Mouse (Mus musculus) stomach, postnatal 0 days (tissue): ENCODE measurements around the gene Slc6a19. TPM values are rescaled to one million over a fixed set of nuclear protein-coding genes. Genes with fewer than 3 reads are reported as not detected.

Experiments
- ATAC-seq: fragments of 200-750 bp; cut with Nextera tagmentation; 2 replicates; pipeline ENCODE4 v1.8.0; 2017; ENCODE audit not compliant: low FRiP score, low TSS enrichment
- DNase-seq: peaks from one replicate; pipeline ENCODE4 v3.0.0-alpha.2; 2016; ENCODE audit warnings: low spot score
- H3K27ac ChIP-seq: fragments of 300-500 bp; sonication (generic); replicated peaks from 2 replicates; pipeline ENCODE4 v1.5.1; 2014; ENCODE audit warnings: mild to moderate bottlenecking, control low read depth
- H3K27me3 ChIP-seq: fragments of 300-500 bp; sonication (generic); 2 replicates; pipeline ENCODE4 v1.6.1; 2014; ENCODE audit warnings: low read length; ENCODE audit not compliant: control insufficient read depth, insufficient read depth
- H3K36me3 ChIP-seq: fragments of 300-500 bp; sonication (generic); 2 replicates; pipeline ENCODE4 v1.6.1; 2014; ENCODE audit warnings: low read length, mixed read lengths; ENCODE audit not compliant: control insufficient read depth, insufficient read depth
- H3K4me1 ChIP-seq: fragments of 300-500 bp; sonication (generic); replicated peaks from 2 replicates; pipeline ENCODE4 v1.6.1; 2014; ENCODE audit warnings: antibody characterized with exemption; ENCODE audit not compliant: control insufficient read depth, insufficient read depth
- H3K4me2 ChIP-seq: fragments of 300-500 bp; sonication (generic); replicated peaks from 2 replicates; pipeline ENCODE4 v1.6.1; 2014; ENCODE audit warnings: low read depth, mild to moderate bottlenecking, control low read depth, moderate library complexity
- H3K4me3 ChIP-seq: fragments of 300-500 bp; sonication (generic); 2 replicates; pipeline ENCODE4 v1.5.1; 2014; ENCODE audit warnings: low read depth, low read length, control low read depth
- H3K9ac ChIP-seq: fragments of 300-500 bp; sonication (generic); 2 replicates; pipeline ENCODE4 v1.6.1; 2014; ENCODE audit warnings: mild to moderate bottlenecking, low read length, control low read depth, mixed read lengths
- H3K9me3 ChIP-seq: fragments of 300-500 bp; sonication (generic); 2 replicates; pipeline ENCODE4 v1.6.1; 2016; ENCODE audit warnings: low read length; ENCODE audit not compliant: control insufficient read depth
- CTCF ChIP-seq: IDR thresholded peaks from 2 replicates; pipeline ENCODE4 v1.5.1; 2016; ENCODE audit warnings: antibody characterized with exemption, low read depth, mild to moderate bottlenecking, moderate library complexity
- EP300 ChIP-seq: optimal IDR thresholded peaks from 2 replicates; pipeline ENCODE3; 2016; ENCODE audit warnings: antibody characterized with exemption
- WGBS: fragments of 180-500 bp; shearing (Covaris S2); extraction: QIAGEN DNeasy Blood & Tissue Kit; methylation state at CpG from one replicate; pipeline ENCODE4 v1.1.7; 2014; 5-methylcytosine and 5-hydroxymethylcytosine counted together
- polyA plus RNA-seq: library from polyadenylated mRNA; unstranded; fragments of >200 nt; fragmentation: Nextera tagmentation; extraction: Ambion mirVana; gene quantifications from 2 replicates; pipeline ENCODE4 v1.2.1, GENCODE M21; 2015

Slc6a19 gene
- polyA plus RNA-seq, 1 experiment from 2014 or later, result 9.2 TPM

GRCm38 (mm10) chr13:73723081-73723668 is 18.5 kb upstream of the Slc6a19 start:
- Histone ChIP-seq H3K27me3 (no peaks in the 10 kb centered on the region), H3K9ac (no peak overlapping the region), H3K36me3 (no peaks in the 10 kb centered on the region), H3K27ac (no peak overlapping the region), H3K4me1 (no peaks in the 10 kb centered on the region), H3K4me3 (no peak overlapping the region), H3K9me3 (no peaks in the 10 kb centered on the region), H3K4me2 (no peak overlapping the region)
- WGBS, result 33% methylated on average over 8 of the region's 8 CpGs
- ATAC-seq, result peak; percentile 35; the same call in 1 of the 2 replicates
- peak; percentile 55 for DNase-seq
- TF ChIP-seq EP300, result no peak
- peak; percentile 80 for TF ChIP-seq CTCF

GRCm38 (mm10) chr13:73720241-73720640 is 15.6 kb upstream of the Slc6a19 start:
- no peaks in the 10 kb centered on the region for H3K27me3 ChIP-seq
- ATAC-seq (no peak), DNase-seq (no peak)
- no peaks in the 10 kb centered on the region for H3K36me3 ChIP-seq
- H3K4me3 ChIP-seq, result no peak overlapping the region
- H3K9me3 ChIP-seq, result no peaks in the 10 kb centered on the region
- TF ChIP-seq CTCF, result no peak
- no peak for TF ChIP-seq EP300
- no peak overlapping the region for H3K4me2 ChIP-seq
- H3K27ac ChIP-seq, result no peak overlapping the region
- 80% methylated on average over 4 of the region's 4 CpGs for WGBS
- no peak overlapping the region for H3K9ac ChIP-seq
- H3K4me1 ChIP-seq, result no peaks in the 10 kb centered on the region

GRCm38 (mm10) chr13:73718225-73718624 is 13.6 kb upstream of the Slc6a19 start:
- 0 out of 2 replicates have a peak, but pooled peaks have one; percentile 13 for ATAC-seq
- WGBS, result 0% methylated on average over 2 of the region's 2 CpGs
- no peak overlapping the region for H3K4me3 ChIP-seq

GRCm38 (mm10) chr13:73714020-73714419 is 9.4 kb upstream of the Slc6a19 start:
- TF ChIP-seq CTCF, result peak; percentile 76
- TF ChIP-seq EP300, result no peak

More at GRCm38 (mm10) chr13:73718225-73718624, 13.6 kb upstream of the Slc6a19 start:
- peak; percentile 86 for DNase-seq
- Histone ChIP-seq H3K4me1 (no peaks in the 10 kb centered on the region), H3K4me2 (no peak overlapping the region), H3K9ac (no peak overlapping the region), H3K9me3 (no peaks in the 10 kb centered on the region), H3K27me3 (no peaks in the 10 kb centered on the region), H3K36me3 (no peaks in the 10 kb centered on the region), H3K27ac (no peak overlapping the region)
- TF ChIP-seq CTCF (peak; percentile 99), EP300 (no peak)

GRCm38 (mm10) chr13:73713204-73713603 is 8.5 kb upstream of the Slc6a19 start:
- no peaks in the 10 kb centered on the region for H3K36me3 ChIP-seq
- H3K9ac ChIP-seq, result no peak overlapping the region
- 65% methylated on average over 4 of the region's 4 CpGs for WGBS
- no peak overlapping the region for H3K4me2 ChIP-seq
- H3K27me3 ChIP-seq, result no peaks in the 10 kb centered on the region
- DNase-seq (no peak), ATAC-seq (no peak)
- H3K27ac ChIP-seq, result no peak overlapping the region
- no peaks in the 10 kb centered on the region for H3K9me3 ChIP-seq
- H3K4me1 ChIP-seq, result no peaks in the 10 kb centered on the region
- H3K4me3 ChIP-seq, result no peak overlapping the region
- TF ChIP-seq EP300 (no peak), CTCF (no peak)

More at GRCm38 (mm10) chr13:73714020-73714419, 9.4 kb upstream of the Slc6a19 start:
- Histone ChIP-seq H3K36me3 (no peaks in the 10 kb centered on the region), H3K27me3 (no peaks in the 10 kb centered on the region), H3K27ac (no peak overlapping the region), H3K9ac (no peak overlapping the region), H3K4me2 (no peak overlapping the region), H3K4me1 (no peaks in the 10 kb centered on the region), H3K4me3 (no peak overlapping the region), H3K9me3 (no peaks in the 10 kb centered on the region)
- WGBS, result 54% methylated on average over 2 of the region's 2 CpGs
- DNase-seq, result no peak
- ATAC-seq, result peak; percentile 89

GRCm38 (mm10) chr13:73712228-73712627 is 7.6 kb upstream of the Slc6a19 start:
- no peak overlapping the region for H3K4me2 ChIP-seq
- TF ChIP-seq CTCF (no peak), EP300 (no peak)
- H3K4me3 ChIP-seq, result no peak overlapping the region
- ATAC-seq, result no peak
- no peaks in the 10 kb centered on the region for H3K4me1 ChIP-seq
- no peak for DNase-seq
- no peaks in the 10 kb centered on the region for H3K9me3 ChIP-seq
- no peak overlapping the region for H3K27ac ChIP-seq
- H3K9ac ChIP-seq, result no peak overlapping the region
- H3K36me3 ChIP-seq, result no peaks in the 10 kb centered on the region
- H3K27me3 ChIP-seq, result no peaks in the 10 kb centered on the region
- WGBS, result 69% methylated on average over 3 of the region's 3 CpGs
